Mouse (Mus musculus): Measurements from ENCODE around the gene Fgf12. TPM values are rescaled to one million over a fixed set of nuclear protein-coding genes. Genes with fewer than 3 reads are reported as not detected.

Gene Fgf12
- polyA plus RNA-seq (2015; fragmentation: Nextera tagmentation; extraction: Ambion mirVana), result 83.8 and 89.6 TPM in 2 replicates

DNA sequence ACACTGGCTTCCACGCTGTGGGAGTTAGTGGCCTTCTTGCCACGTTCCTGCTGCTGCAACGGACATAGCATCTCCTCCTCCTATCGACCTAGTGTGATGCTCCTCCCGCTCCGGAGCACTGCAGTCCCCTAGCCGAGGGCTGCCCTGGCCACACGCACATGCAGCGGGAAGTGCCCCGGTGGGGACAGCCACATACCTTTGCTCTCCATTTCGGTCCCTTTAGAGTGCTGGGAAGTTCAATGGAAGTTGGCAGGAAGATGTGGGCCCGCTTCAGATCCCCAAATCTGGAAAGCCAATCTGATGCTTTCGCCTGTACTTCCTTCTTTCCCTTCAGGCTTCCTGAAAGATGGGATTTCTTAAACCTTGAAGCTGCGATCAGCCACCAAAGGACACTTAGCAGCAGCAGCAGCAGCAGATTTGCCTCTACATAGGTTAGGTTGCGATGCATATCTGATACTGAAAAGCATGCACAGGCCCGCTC, at the start of gene Fgf12:
TSS of gene Fgf12 (minus strand) at position 431 of the 481 bp plus-strand sequence.

MicroRNAs within 50 kb of the gene (microRNA counts, 519-probe panel; counts per million panel counts)
- 40.5 counts per million for microRNA mmu-miR-690

Small RNA genes within 50 kb of the gene (microRNA-seq; reads per million reads assigned to microRNA genes)
- not detected for gene Mir690

Other genes with a start within 250 kb of the Fgf12 start
- 21.5 and 22.8 TPM in 2 replicates for gene Mb21d2, start 176.6 kb upstream of the Fgf12 start, polyA plus RNA-seq (2015; fragmentation: Nextera tagmentation; extraction: Ambion mirVana)

Measured in neural tube, postnatal 0 days (tissue).